Comparison of ENCODE assay signal across 9 mouse cellular contexts in genomic region chr17:37196845-37197724, GRCm38 (mm10). TPM values are rescaled to one million over a fixed set of nuclear protein-coding genes. Genes with fewer than 3 reads are reported as not detected.
DNase-seq lines count a peak whose midpoint lies in the region; ATAC-seq and TF ChIP-seq lines count a peak whose summit lies in the region.
"Had no signal": no experiment of that assay in that cellular context is flagged by ENCODE, and none has a peak within 500 bp of the region (broad histone marks: within the 10 kb centered on the region; RNA-seq: fewer than 3 reads in every experiment).

No protein-coding gene starts in this region.

- H3K4me2 ChIP-seq in heart, embryonic 16.5 days (ENCODE audit: low read depth, low read length): peak overlapping the region; percentile 73
- H3K4me2 ChIP-seq in neural tube, embryonic 11.5 days (ENCODE audit: low read depth): peak overlapping the region; percentile 74

- H3K27ac ChIP-seq in spleen, adult 2 months (ENCODE audit: insufficient read depth, low read length): no peak overlapping the region
- no peak overlapping the region for H3K27ac ChIP-seq in heart, embryonic 16.5 days (ENCODE audit: low read length)
- H3K27ac ChIP-seq in neural tube, embryonic 11.5 days (ENCODE audit: low read depth, low read length): no peak overlapping the region

- no peak for TF ChIP-seq CTCF in spleen, adult 2 months (IDR thresholded peaks at IDR 0.05; ENCODE audit: extremely low read depth, insufficient read depth, insufficient read length, insufficient replicate concordance)

- 4% methylated on average over 77 of the region's 77 CpGs for WGBS in spleen, adult 2 months
- 1% methylated on average over 74 of the region's 77 CpGs for WGBS in heart, embryonic 16.5 days
- 1% methylated on average over 76 of the region's 77 CpGs for WGBS in neural tube, embryonic 11.5 days

- no peaks in the 10 kb centered on the region for H3K36me3 ChIP-seq in spleen, adult 2 months (ENCODE audit: control insufficient read depth, insufficient read depth, low read length)
- no peaks in the 10 kb centered on the region for H3K36me3 ChIP-seq in heart, embryonic 16.5 days (ENCODE audit: control insufficient read depth, insufficient read depth)
- H3K36me3 ChIP-seq in neural tube, embryonic 11.5 days (ENCODE audit: control insufficient read depth, insufficient read depth, low read length): no peaks in the 10 kb centered on the region

- H3K9me3 ChIP-seq in heart, embryonic 16.5 days (replicated peaks; ENCODE audit: control insufficient read depth, low read length): no peaks in the 10 kb centered on the region
- no peaks in the 10 kb centered on the region for H3K9me3 ChIP-seq in neural tube, embryonic 11.5 days (ENCODE audit: control insufficient read depth, low read length)

- ATAC-seq in heart, embryonic 16.5 days (replicated peaks; ENCODE audit: extremely low read depth, insufficient read depth, low FRiP score): peak; percentile 49; the same call in 1 of the 2 replicates
- peak; percentile 90 for ATAC-seq in neural tube, embryonic 11.5 days (ENCODE audit: insufficient read depth, low FRiP score, low TSS enrichment)

- peak; percentile 20 to 70 for DNase-seq in adrenal gland, adult (ENCODE audit: inconsistent age in 2 of 2, low spot score in 1 of 2)
- no peak for DNase-seq in adrenal gland, adult 8-10 months
- DNase-seq in spleen, adult 2 months (ENCODE audit: low read depth in 1 of 2, low spot score in 2 of 2): no peak
- no peak for DNase-seq in spleen, postnatal 36 days (ENCODE audit: low spot score in 2 of 2)
- DNase-seq in left cerebral cortex, postnatal 36 days (ENCODE audit: low spot score in 2 of 2): peak; percentile 47 to 62
- DNase-seq in neural tube, embryonic 11.5 days (ENCODE audit: low spot score): peak; percentile 77
- DNase-seq in thymus, postnatal 14 days: no peak

- intact Hi-C loops in left cerebral cortex, postnatal 36 days (cut with DNase I): no loop called here

- H3K27me3 ChIP-seq in spleen, adult 2 months (ENCODE audit: control insufficient read depth, insufficient read depth, low read length): peaks cover 4% of the 10 kb centered on the region
- H3K27me3 ChIP-seq in heart, embryonic 16.5 days (ENCODE audit: control insufficient read depth, insufficient read depth, low read length): peaks cover 42% of the 10 kb centered on the region
- peaks cover 14% of the 10 kb centered on the region for H3K27me3 ChIP-seq in neural tube, embryonic 11.5 days (ENCODE audit: control insufficient read depth, insufficient read depth, low read length)

- H3K4me1 ChIP-seq in spleen, adult 2 months (ENCODE audit: control insufficient read depth, insufficient read depth, insufficient read length): no peaks in the 10 kb centered on the region
- H3K4me1 ChIP-seq in heart, embryonic 16.5 days (ENCODE audit: control insufficient read depth, insufficient read depth, low read length): peaks cover 4% of the 10 kb centered on the region; the same call in 1 of the 2 replicates
- H3K4me1 ChIP-seq in neural tube, embryonic 11.5 days (ENCODE audit: control insufficient read depth, insufficient read depth, low read length): no peaks in the 10 kb centered on the region

- H3K9ac ChIP-seq in heart, embryonic 16.5 days (ENCODE audit: low read length): no peak overlapping the region
- H3K9ac ChIP-seq in neural tube, embryonic 11.5 days (ENCODE audit: low read length): peak overlapping the region; percentile 11

- peak overlapping the region; percentile 15; the same call in 1 of the 2 replicates for H3K4me3 ChIP-seq in spleen, adult 2 months (ENCODE audit: extremely low read depth, insufficient read depth, insufficient read length)
- H3K4me3 ChIP-seq in heart, embryonic 16.5 days (ENCODE audit: low read length): peak overlapping the region; percentile 49
- peak overlapping the region; percentile 41 for H3K4me3 ChIP-seq in neural tube, embryonic 11.5 days (ENCODE audit: low read depth, low read length)

- no peak for TF ChIP-seq POLR2A in spleen, adult 2 months (IDR thresholded peaks at IDR 0.05; ENCODE audit: low read depth, low read length)

RNA-seq across cellular contexts. Expression of gene Ubd, which starts 3.4 kb away (rescaled TPM):
- total RNA-seq in adrenal gland, adult 8-10 months (2022): 1 to 10 TPM in 1 of 4 experiments, under 1 TPM in 2, not detected in 1; 0.31 to 3.1 (median 0.65) TPM
- 1.1 and 1.5 TPM in 2 replicates for polyA plus RNA-seq in spleen, adult 2 months (2012; rRNA removed)
- polyA plus RNA-seq in heart, embryonic 16.5 days (2015; fragmentation: Nextera tagmentation; extraction: Ambion mirVana): 2.8 and 5.6 TPM in 2 replicates
- total RNA-seq in left cerebral cortex, postnatal 36 days (2021): not detected
- not detected in 2 replicates for polyA plus RNA-seq in neural tube, embryonic 11.5 days (2014; fragmentation: Nextera tagmentation; extraction: Ambion mirVana)
- polyA plus RNA-seq: frontal cortex, adult 2 months had no signal

RNA-seq across cellular contexts. Expression of gene Olfr94, which starts 3.7 kb away (rescaled TPM):
- total RNA-seq in adrenal gland, adult 8-10 months (2022): not detected
- polyA plus RNA-seq in spleen, adult 2 months (2012; rRNA removed): not detected in 2 replicates
- not detected in 2 replicates for polyA plus RNA-seq in heart, embryonic 16.5 days (2015; fragmentation: Nextera tagmentation; extraction: Ambion mirVana)
- total RNA-seq in left cerebral cortex, postnatal 36 days (2021): not detected
- polyA plus RNA-seq in neural tube, embryonic 11.5 days (2014; fragmentation: Nextera tagmentation; extraction: Ambion mirVana): not detected in 2 replicates
- polyA plus RNA-seq: frontal cortex, adult 2 months had no signal

RNA-seq across cellular contexts. Expression of gene Olfr95, which starts 15.8 kb away (rescaled TPM):
- not detected for total RNA-seq in adrenal gland, adult 8-10 months (2022)
- not detected in 2 replicates for polyA plus RNA-seq in spleen, adult 2 months (2012; rRNA removed)
- polyA plus RNA-seq in heart, embryonic 16.5 days (2015; fragmentation: Nextera tagmentation; extraction: Ambion mirVana): not detected in 2 replicates
- not detected for total RNA-seq in left cerebral cortex, postnatal 36 days (2021)
- not detected in 2 replicates for polyA plus RNA-seq in neural tube, embryonic 11.5 days (2014; fragmentation: Nextera tagmentation; extraction: Ambion mirVana)
- polyA plus RNA-seq: frontal cortex, adult 2 months had no signal

RNA-seq across cellular contexts. Expression of gene Olfr96, which starts 22.9 kb away (rescaled TPM):
- not detected for total RNA-seq in adrenal gland, adult 8-10 months (2022)
- not detected in 2 replicates for polyA plus RNA-seq in spleen, adult 2 months (2012; rRNA removed)
- not detected in 2 replicates for polyA plus RNA-seq in heart, embryonic 16.5 days (2015; fragmentation: Nextera tagmentation; extraction: Ambion mirVana)
- not detected for total RNA-seq in left cerebral cortex, postnatal 36 days (2021)
- polyA plus RNA-seq in neural tube, embryonic 11.5 days (2014; fragmentation: Nextera tagmentation; extraction: Ambion mirVana): not detected in 2 replicates
- polyA plus RNA-seq: frontal cortex, adult 2 months had no signal

RNA-seq across cellular contexts. Expression of gene Olfr93, which starts 35.8 kb away (rescaled TPM):
- total RNA-seq in adrenal gland, adult 8-10 months (2022): not detected
- polyA plus RNA-seq in spleen, adult 2 months (2012; rRNA removed): not detected in 2 replicates
- polyA plus RNA-seq in heart, embryonic 16.5 days (2015; fragmentation: Nextera tagmentation; extraction: Ambion mirVana): not detected in 2 replicates
- total RNA-seq in left cerebral cortex, postnatal 36 days (2021): not detected
- not detected in 2 replicates for polyA plus RNA-seq in neural tube, embryonic 11.5 days (2014; fragmentation: Nextera tagmentation; extraction: Ambion mirVana)
- polyA plus RNA-seq: frontal cortex, adult 2 months had no signal

Comparison
In these comparisons a context has a peak if more than half of its experiments do, and no peak if none do; other contexts are left out.
1. DNase-seq: peak in adrenal gland, adult (2 of 2), left cerebral cortex, postnatal 36 days (2 of 2) and neural tube, embryonic 11.5 days (single experiment); none in adrenal gland, adult 8-10 months (single experiment), spleen, adult 2 months (0 of 2), spleen, postnatal 36 days (0 of 2) and thymus, postnatal 14 days (single experiment).
2. Peak in every context shown above with its lines, with median percentiles within 50 percentile points of each other: H3K4me3 ChIP-seq.